Mouse (Mus musculus): ENCODE data around the gene Ephb2. TPM values are rescaled to one million over a fixed set of nuclear protein-coding genes. Genes with fewer than 3 reads are reported as not detected.
A peak's percentile ranks its signal among the peaks of the same experiment; 100 is the strongest.

Gene Ephb2
- polyA plus RNA-seq, 1 experiment from 2014 or later = 9.6 TPM

DNA sequence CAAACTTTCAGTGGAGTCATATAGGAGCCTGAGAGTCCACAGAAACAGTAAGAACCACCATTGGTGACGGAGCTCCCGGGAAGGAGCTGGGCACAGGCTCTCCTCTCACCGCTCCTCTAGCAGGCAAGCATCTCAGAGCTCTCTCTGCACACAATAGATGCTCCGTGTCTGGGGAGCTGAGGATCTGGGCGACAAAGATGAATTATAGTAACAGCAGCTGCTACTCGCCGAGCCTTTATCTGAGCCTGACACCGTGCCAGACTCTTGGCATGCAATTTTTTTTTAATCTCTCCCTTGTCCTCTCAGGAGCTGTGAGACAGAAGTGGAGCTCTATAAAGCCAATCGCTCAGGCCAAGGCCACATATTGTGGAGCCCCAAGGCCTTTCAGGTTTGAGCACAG is 170.7 kb downstream of the Ephb2 start:
- no peaks in the 10 kb centered on the region for H3K4me1 ChIP-seq
- no peak overlapping the region for H3K4me3 ChIP-seq
- 93% methylated on average over 9 of the region's 9 CpGs for WGBS
- peaks cover 47% of the 10 kb centered on the region for H3K36me3 ChIP-seq
- H3K9me3 ChIP-seq (replicated peaks) = no peaks in the 10 kb centered on the region
- no peak overlapping the region for H3K27ac ChIP-seq
- no peaks in the 10 kb centered on the region for H3K27me3 ChIP-seq (ENCODE audit: low read depth, poor library complexity, severe bottlenecking)
- DNase-seq (ENCODE audit: low spot score) = no peak

DNA sequence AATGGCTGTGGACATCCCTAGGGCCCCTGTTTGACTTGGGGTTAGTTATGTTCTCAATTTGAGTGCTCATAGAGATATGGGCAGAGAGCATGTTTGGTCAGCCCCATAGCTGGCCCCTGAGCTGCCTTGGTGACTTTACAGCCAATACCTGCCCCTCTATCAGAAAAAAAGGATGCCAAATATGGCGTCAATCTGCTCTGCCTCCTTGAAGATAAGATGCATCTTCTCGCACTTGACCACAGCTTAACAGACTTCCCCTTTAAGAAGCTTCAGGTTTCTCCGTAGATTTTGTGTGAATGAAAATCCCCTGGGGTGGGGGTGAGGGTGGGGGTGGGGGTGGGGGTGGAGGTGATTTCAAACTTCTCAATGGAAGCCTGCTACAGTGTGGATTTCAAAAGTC is 177.9 kb downstream of the Ephb2 start:
- Histone ChIP-seq H3K27me3 (ENCODE audit: low read depth, poor library complexity, severe bottlenecking) (no peaks in the 10 kb centered on the region), H3K36me3 (peaks cover 76% of the 10 kb centered on the region), H3K4me1 (no peaks in the 10 kb centered on the region), H3K27ac (no peak overlapping the region), H3K9me3 (replicated peaks) (no peaks in the 10 kb centered on the region), H3K4me3 (no peak overlapping the region)
- no peak for DNase-seq (ENCODE audit: low spot score)
- WGBS = 84% methylated on average over 3 of the region's 3 CpGs

DNA sequence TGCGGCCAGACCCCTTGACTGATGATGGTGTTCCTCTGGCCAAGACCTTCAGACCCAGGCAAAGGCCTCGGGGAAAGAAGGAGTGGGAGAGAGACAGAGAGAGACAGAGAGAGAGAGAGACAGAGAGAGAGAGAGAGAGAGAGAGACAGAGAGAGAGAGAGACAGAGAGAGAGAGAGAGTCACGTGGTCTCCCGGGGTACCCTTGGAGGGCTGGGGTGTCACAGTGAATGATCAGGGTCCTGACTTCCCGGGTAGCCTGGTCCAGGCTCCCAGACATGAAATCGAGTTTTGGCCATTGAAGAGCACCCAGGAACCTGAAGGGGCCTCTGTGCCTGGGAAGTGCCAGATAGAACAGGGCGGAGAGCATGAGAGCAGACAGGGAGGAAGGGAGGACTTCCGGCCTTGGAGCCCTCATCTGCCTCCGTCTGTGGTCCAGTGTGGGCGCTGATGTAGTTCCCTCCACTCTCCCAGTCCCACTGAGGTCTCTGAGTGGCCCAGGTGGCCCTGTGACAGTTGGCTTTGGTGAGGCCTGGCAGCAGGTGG is 182.0 kb downstream of the Ephb2 start:
- no peaks in the 10 kb centered on the region for H3K9me3 ChIP-seq (replicated peaks)
- DNase-seq (ENCODE audit: low spot score) = no peak
- no peak overlapping the region for H3K4me3 ChIP-seq
- WGBS = 86% methylated on average over 10 of the region's 10 CpGs
- H3K27me3 ChIP-seq (ENCODE audit: low read depth, poor library complexity, severe bottlenecking) = peaks cover 6% of the 10 kb centered on the region; the same call in 1 of the 2 replicates
- H3K36me3 ChIP-seq = peaks cover 48% of the 10 kb centered on the region
- H3K27ac ChIP-seq = no peak overlapping the region
- peaks cover 12% of the 10 kb centered on the region for H3K4me1 ChIP-seq

DNA sequence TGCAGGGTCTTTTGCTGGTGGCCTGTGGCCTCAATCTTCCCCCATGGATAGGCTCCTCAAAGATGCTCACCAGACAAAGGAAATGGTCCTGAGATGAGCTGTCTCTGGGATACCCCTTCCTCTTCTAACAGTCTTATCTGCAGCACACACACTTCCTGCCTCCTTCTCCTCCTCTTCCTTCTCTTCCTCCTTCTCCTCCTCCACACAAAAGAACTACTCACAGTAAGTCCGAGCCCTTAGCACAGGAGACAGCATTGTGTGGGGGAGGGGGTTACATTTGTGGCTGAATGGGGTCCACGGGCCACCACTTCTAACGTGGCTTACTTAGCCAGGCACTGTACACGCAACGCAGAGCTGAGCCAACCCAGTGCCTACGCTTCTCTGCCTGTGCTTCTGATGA is 182.8 kb downstream of the Ephb2 start:
- no peak overlapping the region for H3K4me3 ChIP-seq
- DNase-seq (ENCODE audit: low spot score) = no peak
- no peak overlapping the region for H3K27ac ChIP-seq
- H3K36me3 ChIP-seq = peaks cover 42% of the 10 kb centered on the region
- H3K9me3 ChIP-seq (replicated peaks) = no peaks in the 10 kb centered on the region
- peaks cover 12% of the 10 kb centered on the region for H3K4me1 ChIP-seq
- H3K27me3 ChIP-seq (ENCODE audit: low read depth, poor library complexity, severe bottlenecking) = peaks cover 6% of the 10 kb centered on the region; the same call in 1 of the 2 replicates
- 79% methylated on average over 6 of the region's 6 CpGs for WGBS

DNA sequence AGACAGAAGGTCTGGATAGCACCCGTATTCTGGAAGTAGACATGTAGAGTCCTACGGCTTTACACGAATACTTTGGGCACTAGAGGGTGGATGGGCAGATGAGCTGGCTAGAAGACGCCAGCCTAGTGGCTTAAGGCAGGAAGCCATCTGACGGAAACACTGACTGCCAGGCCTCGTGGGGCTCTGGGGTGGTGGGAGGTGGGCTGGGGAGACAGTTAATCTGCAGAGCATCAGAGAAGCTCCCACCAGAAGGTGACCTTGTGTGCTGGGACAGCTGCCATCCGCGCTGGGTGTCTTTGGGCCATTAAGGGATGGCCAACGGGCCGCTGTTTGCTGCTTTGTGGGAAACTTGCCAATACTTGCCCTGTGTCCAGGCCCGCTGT is 183.3 kb downstream of the Ephb2 start:
- H3K27ac ChIP-seq = peak overlapping the region; percentile 11; the same call in 1 of the 2 replicates

DNA sequence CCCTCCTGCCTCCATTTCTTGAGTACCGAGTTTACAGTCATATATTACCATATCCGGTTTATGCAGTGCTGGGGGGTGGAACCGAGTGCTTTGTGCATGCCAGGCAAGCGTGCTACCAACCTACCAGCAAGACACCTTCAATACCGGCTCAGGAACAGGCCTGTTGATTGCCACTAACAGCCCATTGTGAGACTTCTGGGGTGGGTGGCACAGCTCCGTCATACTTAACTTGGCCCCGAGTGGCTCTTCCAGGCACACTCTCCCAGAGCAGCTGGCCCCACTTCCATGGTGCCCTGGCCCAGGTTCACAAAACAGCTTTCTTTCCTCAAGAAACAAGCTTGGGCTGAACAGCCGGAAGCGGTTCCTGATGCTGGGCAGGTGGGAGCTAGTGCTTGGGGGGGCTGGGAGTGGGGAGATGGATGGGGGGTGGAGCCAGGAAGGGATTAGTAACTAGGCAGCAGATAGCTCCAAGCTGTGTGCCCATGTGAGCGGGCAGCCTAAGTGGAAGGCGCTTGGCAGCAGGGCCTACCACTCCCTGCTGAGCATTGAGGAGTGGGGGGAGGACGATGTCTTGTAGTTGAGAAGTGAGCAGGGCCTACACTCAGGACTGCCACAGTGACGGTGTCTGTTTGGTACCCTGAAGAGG is 183.8 kb downstream of the Ephb2 start:
- H3K36me3 ChIP-seq = peaks cover 33% of the 10 kb centered on the region
- 83% methylated on average over 13 of the region's 13 CpGs for WGBS
- peaks cover 6% of the 10 kb centered on the region; the same call in 1 of the 2 replicates for H3K27me3 ChIP-seq (ENCODE audit: low read depth, poor library complexity, severe bottlenecking)
- no peak for DNase-seq (ENCODE audit: low spot score)
- no peak overlapping the region for H3K4me3 ChIP-seq
- H3K4me1 ChIP-seq = peaks cover 12% of the 10 kb centered on the region
- H3K9me3 ChIP-seq (replicated peaks) = no peaks in the 10 kb centered on the region
- peak overlapping the region; percentile 11; the same call in 1 of the 2 replicates for H3K27ac ChIP-seq

More for the DNA sequence above, 183.3 kb downstream of the Ephb2 start:
- Histone ChIP-seq H3K4me1 (peaks cover 12% of the 10 kb centered on the region), H3K36me3 (peaks cover 38% of the 10 kb centered on the region), H3K27me3 (ENCODE audit: low read depth, poor library complexity, severe bottlenecking) (peaks cover 6% of the 10 kb centered on the region; the same call in 1 of the 2 replicates), H3K9me3 (replicated peaks) (no peaks in the 10 kb centered on the region), H3K4me3 (no peak overlapping the region)
- no peak for DNase-seq (ENCODE audit: low spot score)
- WGBS = 83% methylated on average over 11 of the region's 11 CpGs

DNA sequence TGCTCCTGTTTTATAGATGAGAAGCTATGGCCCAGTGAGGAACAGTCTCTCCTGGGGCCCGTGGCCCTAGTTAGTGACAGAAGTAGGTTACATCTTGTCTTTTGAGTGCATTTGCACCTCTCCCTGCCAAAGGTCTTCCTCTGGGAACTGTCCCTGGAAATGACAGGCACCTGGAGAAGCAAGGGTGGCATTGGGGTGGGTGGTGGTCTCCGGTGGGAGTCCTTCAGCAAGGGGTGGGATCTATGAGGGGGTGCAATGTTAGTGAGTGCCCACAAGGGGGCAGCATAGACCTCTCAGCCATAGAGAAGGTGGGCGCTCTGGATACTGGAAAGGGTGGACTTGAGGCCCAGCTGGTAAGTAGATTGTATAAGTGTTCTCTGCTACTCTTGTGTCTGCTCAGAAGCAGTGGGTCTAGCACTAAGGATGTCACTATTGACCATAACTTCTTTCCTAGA is 184.4 kb downstream of the Ephb2 start:
- DNase-seq (ENCODE audit: low spot score) = peak; percentile 73
- peaks cover 27% of the 10 kb centered on the region for H3K36me3 ChIP-seq
- H3K9me3 ChIP-seq (replicated peaks) = no peaks in the 10 kb centered on the region
- H3K4me1 ChIP-seq = peaks cover 12% of the 10 kb centered on the region
- no peak overlapping the region for H3K27ac ChIP-seq
- WGBS = 57% methylated on average over 3 of the region's 3 CpGs
- H3K4me3 ChIP-seq = no peak overlapping the region
- peaks cover 6% of the 10 kb centered on the region; the same call in 1 of the 2 replicates for H3K27me3 ChIP-seq (ENCODE audit: low read depth, poor library complexity, severe bottlenecking)

DNA sequence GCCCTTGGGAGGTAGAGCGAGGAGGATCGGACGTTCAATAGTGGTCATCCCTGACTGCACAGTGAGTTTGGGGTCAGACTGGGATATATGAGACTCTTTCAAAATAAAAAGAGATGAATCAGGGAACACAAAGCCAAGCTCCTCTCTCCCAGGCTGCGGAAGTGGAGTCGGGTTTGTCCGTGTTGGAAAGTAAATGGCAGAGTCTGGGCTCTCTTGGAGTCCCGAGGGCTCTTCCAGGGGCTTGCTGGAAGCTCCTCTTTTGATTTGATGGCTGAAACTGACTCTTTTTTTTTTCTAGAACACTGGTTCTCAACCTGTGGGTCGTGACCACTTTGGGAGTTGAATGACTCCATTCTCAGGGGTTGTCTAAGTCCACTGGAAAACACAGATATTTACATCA is 185.5 kb downstream of the Ephb2 start:
- Histone ChIP-seq H3K36me3 (peaks cover 15% of the 10 kb centered on the region), H3K27ac (no peak overlapping the region), H3K4me1 (peaks cover 12% of the 10 kb centered on the region), H3K4me3 (no peak overlapping the region), H3K9me3 (replicated peaks) (no peaks in the 10 kb centered on the region), H3K27me3 (ENCODE audit: low read depth, poor library complexity, severe bottlenecking) (peaks cover 6% of the 10 kb centered on the region; the same call in 1 of the 2 replicates)
- DNase-seq (ENCODE audit: low spot score) = no peak
- WGBS = 87% methylated on average over 8 of the region's 8 CpGs

DNA sequence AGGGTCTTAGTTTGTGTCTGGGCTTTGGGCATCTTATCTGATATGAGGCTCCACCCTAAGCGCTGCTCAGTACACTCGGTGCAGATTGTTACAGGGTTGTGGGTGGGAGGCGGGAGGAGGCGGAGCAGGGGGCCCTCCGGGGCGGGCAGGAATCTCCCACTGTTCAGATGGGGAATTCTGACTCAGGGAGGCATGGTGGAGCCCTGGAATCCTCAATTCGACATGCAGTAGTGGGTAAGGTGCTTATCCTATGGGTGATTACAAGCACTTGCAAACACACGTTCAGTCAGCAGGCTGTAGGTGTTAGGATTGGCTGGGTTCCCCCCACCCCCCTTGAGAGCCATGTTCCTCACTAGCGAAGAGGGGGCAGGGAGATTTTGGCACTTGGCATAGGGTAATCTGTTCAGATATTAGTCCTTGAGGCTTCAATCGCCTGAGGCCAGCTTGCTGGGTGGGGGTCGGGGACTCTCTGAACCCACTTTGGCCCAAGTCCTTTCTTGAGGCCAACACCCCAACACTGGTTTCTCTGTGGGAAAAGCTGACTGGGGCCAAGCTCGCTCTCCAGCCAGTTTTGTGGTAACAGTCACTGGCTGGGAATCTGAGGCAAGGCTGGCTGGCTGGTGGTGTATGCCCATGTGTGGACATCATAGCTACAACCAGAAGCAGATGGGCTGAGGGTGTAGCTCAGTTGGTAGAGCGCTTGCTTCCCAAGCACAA is 186.2 kb downstream of the Ephb2 start:
- 44% methylated on average over 13 of the region's 13 CpGs for WGBS
- no peak overlapping the region for H3K27ac ChIP-seq
- no peaks in the 10 kb centered on the region for H3K9me3 ChIP-seq (replicated peaks)
- peaks cover 6% of the 10 kb centered on the region; the same call in 1 of the 2 replicates for H3K27me3 ChIP-seq (ENCODE audit: low read depth, poor library complexity, severe bottlenecking)
- H3K4me1 ChIP-seq = peaks cover 12% of the 10 kb centered on the region
- H3K4me3 ChIP-seq = no peak overlapping the region
- no peak for DNase-seq (ENCODE audit: low spot score)
- H3K36me3 ChIP-seq = peaks cover 9% of the 10 kb centered on the region; the same call in 1 of the 2 replicates

DNA sequence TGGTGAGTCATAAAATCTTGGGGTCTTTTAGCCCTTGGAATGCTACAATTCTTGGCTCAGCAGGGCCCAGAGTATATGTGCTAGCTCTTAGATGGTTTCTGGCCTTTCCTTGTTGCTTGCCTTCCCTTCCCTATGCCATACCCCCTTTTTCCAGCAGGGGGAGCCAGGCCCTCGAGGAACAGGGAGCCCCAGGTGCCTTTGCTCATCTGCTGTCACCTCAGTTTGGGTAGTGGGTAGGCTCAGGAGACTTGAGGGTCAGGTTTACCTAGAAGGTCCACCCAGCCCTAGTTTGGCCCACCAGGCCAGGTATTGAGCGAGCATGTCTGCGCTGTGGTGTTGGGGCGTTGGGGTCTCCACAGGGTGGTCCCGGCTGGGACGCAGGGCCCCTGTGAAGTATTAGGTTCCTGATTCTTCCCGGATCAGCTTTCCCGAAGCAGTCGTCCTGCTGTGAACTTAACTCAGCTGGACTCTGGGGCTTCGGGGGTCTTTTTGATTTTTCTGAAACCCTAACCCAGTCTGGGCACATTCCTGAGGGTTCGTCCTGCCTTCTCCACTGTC is 186.8 kb downstream of the Ephb2 start:
- peak; percentile 89 for DNase-seq (ENCODE audit: low spot score)
- peaks cover 12% of the 10 kb centered on the region for H3K4me1 ChIP-seq
- no peaks in the 10 kb centered on the region for H3K9me3 ChIP-seq (replicated peaks)
- H3K27ac ChIP-seq = no peak overlapping the region
- H3K27me3 ChIP-seq (ENCODE audit: low read depth, poor library complexity, severe bottlenecking) = peaks cover 6% of the 10 kb centered on the region; the same call in 1 of the 2 replicates
- H3K36me3 ChIP-seq = 0 out of 2 replicates have a peak, but pooled peaks cover 5% of the 10 kb centered on the region
- whole genome bisulfite sequencing = 19% methylated on average over 11 of the region's 11 CpGs
- H3K4me3 ChIP-seq = no peak overlapping the region

DNA sequence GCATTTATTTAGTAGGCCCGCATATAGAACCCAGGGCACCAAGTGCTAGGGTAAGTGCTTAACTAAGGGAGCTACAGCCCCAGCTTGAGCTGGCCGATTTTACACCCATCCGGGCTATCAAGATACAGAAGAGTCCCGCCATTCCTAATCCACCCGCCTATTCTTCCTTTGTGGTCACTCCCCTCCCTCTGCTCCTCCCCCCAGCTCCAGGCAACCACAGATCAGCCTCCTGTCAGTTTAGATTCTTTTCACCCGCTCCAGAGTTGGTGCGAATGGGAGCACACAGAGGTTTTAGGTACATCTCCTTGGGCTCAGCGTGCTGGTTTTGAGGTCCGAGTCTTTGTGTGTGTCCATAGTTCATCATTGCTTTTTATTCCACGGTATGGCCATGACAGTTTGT is 196.9 kb downstream of the Ephb2 start:
- 14% methylated on average over 10 of the region's 10 CpGs for WGBS
- DNase-seq (ENCODE audit: low spot score) = peak; percentile 39
- H3K27ac ChIP-seq = no peak overlapping the region
- H3K36me3 ChIP-seq = no peaks in the 10 kb centered on the region
- no peak overlapping the region for H3K4me3 ChIP-seq
- peaks cover 17% of the 10 kb centered on the region for H3K4me1 ChIP-seq
- no peaks in the 10 kb centered on the region for H3K9me3 ChIP-seq (replicated peaks)
- peaks cover 56% of the 10 kb centered on the region for H3K27me3 ChIP-seq (ENCODE audit: low read depth, poor library complexity, severe bottlenecking)

DNA sequence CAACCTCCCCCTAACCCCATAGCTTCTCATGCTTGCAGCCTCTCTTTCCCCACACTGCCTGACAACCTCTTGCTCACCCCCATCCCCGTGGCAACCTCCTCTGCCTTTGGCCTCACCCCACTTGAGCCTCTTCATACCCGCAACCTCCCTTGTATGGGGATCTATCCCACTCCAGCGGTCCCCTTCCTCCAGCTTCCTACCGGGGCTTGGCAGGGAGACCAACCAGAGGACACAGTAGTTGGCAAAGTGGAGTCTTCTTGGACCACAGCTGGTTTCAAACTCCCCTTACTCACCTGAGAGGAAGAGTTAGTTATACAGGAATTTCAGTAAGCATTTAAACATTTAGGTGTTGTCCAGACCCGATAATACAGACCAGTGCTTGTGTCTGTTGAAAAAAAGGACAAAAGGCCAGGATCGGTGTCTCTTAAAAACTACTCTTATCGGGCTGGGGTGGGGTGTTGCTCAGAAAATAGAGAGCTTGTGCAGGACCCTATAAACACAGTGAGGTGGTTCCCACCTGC is 197.5 kb downstream of the Ephb2 start:
- H3K27ac ChIP-seq = peak overlapping the region; percentile 51
- 49% methylated on average over 7 of the region's 7 CpGs for WGBS
- DNase-seq (ENCODE audit: low spot score) = peak; percentile 36
- no peaks in the 10 kb centered on the region for H3K36me3 ChIP-seq
- peak overlapping the region; percentile 61 for H3K4me3 ChIP-seq
- H3K9me3 ChIP-seq (replicated peaks) = no peaks in the 10 kb centered on the region
- H3K27me3 ChIP-seq (ENCODE audit: low read depth, poor library complexity, severe bottlenecking) = peaks cover 56% of the 10 kb centered on the region
- H3K4me1 ChIP-seq = peaks cover 17% of the 10 kb centered on the region
